9 mouse cellular contexts compared by ENCODE assay signal in genomic region chr15:103308876-103309580, GRCm38 (mm10). TPM values are rescaled to one million over a fixed set of nuclear protein-coding genes. Genes with fewer than 3 reads are reported as not detected.
DNase-seq lines count a peak whose midpoint lies in the region; ATAC-seq lines count a peak whose summit lies in the region.
"Had no signal": no experiment of that assay in that cellular context is flagged by ENCODE, and none has a peak within 500 bp of the region (broad histone marks: within the 10 kb centered on the region; RNA-seq: fewer than 3 reads in every experiment).

No protein-coding gene starts in this region.

- 59% methylated on average over 26 of the region's 26 CpGs for WGBS in heart, embryonic 10.5 days
- 57% methylated on average over 26 of the region's 26 CpGs for WGBS in liver, embryonic 13.5 days (ENCODE audit: insufficient replicate concordance)

- no peaks in the 10 kb centered on the region for H3K9me3 ChIP-seq in heart, embryonic 10.5 days
- no peaks in the 10 kb centered on the region for H3K9me3 ChIP-seq in liver, embryonic 13.5 days (replicated peaks)

- no peak for DNase-seq in heart, embryonic 10.5 days (ENCODE audit: low spot score)
- no peak for DNase-seq in heart, adult 18-20 months
- DNase-seq in right cerebral cortex, postnatal 14 days = peak; percentile 18
- DNase-seq in right cerebral cortex, adult 18-20 months = no peak
- DNase-seq in liver, embryonic 13.5 days = no peak
- DNase-seq in spleen, postnatal 10 days (ENCODE audit: low spot score in 2 of 2) = no peak
- DNase-seq in gastrocnemius, adult 8-10 months (ENCODE audit: low spot score in 2 of 2) = no peak
- DNase-seq: layer of hippocampus, adult 9-11 months had no signal

- peaks cover 21% of the 10 kb centered on the region for H3K27me3 ChIP-seq in heart, embryonic 10.5 days (ENCODE audit: insufficient read depth, poor library complexity, severe bottlenecking)
- H3K27me3 ChIP-seq in liver, embryonic 13.5 days = peaks cover 46% of the 10 kb centered on the region

- H3K36me3 ChIP-seq in heart, embryonic 10.5 days = no peaks in the 10 kb centered on the region
- H3K36me3 ChIP-seq in liver, embryonic 13.5 days = no peaks in the 10 kb centered on the region

- peak overlapping the region; percentile 45 for H3K4me3 ChIP-seq in heart, embryonic 10.5 days
- H3K4me3 ChIP-seq in liver, embryonic 13.5 days (replicated peaks) = peak overlapping the region; percentile 21

- ATAC-seq in liver, embryonic 13.5 days (ENCODE audit: low read depth) = no peak
- ATAC-seq in granulocyte monocyte progenitor cell, adult 5-6 weeks (replicated peaks; ENCODE audit: poor library complexity, severe bottlenecking) = no peak

- H3K27ac ChIP-seq in heart, embryonic 10.5 days = peak overlapping the region; percentile 37; the same call in 1 of the 2 replicates
- H3K27ac ChIP-seq in liver, embryonic 13.5 days = no peak overlapping the region; the same call in 1 of the 2 replicates

- H3K9ac ChIP-seq in liver, embryonic 13.5 days = peak overlapping the region; percentile 46; the same call in 1 of the 2 replicates

- peak overlapping the region; percentile 45 for H3K4me2 ChIP-seq in liver, embryonic 13.5 days

- peaks cover 42% of the 10 kb centered on the region for H3K4me1 ChIP-seq in heart, embryonic 10.5 days
- peaks cover 61% of the 10 kb centered on the region for H3K4me1 ChIP-seq in liver, embryonic 13.5 days (replicated peaks)

RNA-seq across cellular contexts. Expression of gene Gpr84, which starts 1.4 kb away (rescaled TPM):
- polyA plus RNA-seq in heart, embryonic 10.5 days (2016; fragmentation: Nextera tagmentation; extraction: Ambion mirVana) = 0.35 TPM in 1 of 2 replicates, not detected in the other
- not detected for total RNA-seq in heart, adult 18-20 months (2021)
- polyA plus RNA-seq in liver, embryonic 13.5 days (2015; fragmentation: Nextera tagmentation; extraction: Ambion mirVana) = 0.28 and 0.29 TPM in 2 replicates
- total RNA-seq in gastrocnemius, adult 8-10 months (2022) = not detected
- total RNA-seq in granulocyte monocyte progenitor cell, adult 5-6 weeks (2014; fragmentation: Nextera tagmentation) = 0.77 and 1.0 TPM in 2 replicates
- total RNA-seq in granulocyte monocyte progenitor cell, adult 5-6 weeks (2017) = 0.77 and 1.1 TPM in 2 replicates

RNA-seq across cellular contexts. Expression of gene Zfp385a, which starts 30.9 kb away (rescaled TPM):
- 8.9 and 15.8 TPM in 2 replicates for polyA plus RNA-seq in heart, embryonic 10.5 days (2016; fragmentation: Nextera tagmentation; extraction: Ambion mirVana)
- total RNA-seq in heart, adult 18-20 months (2021) = 10 to 100 TPM in 1 of 2 experiments, 1 to 10 TPM in 1; 8.9 to 10.3 TPM
- 4.6 and 5.9 TPM in 2 replicates for polyA plus RNA-seq in liver, embryonic 13.5 days (2015; fragmentation: Nextera tagmentation; extraction: Ambion mirVana)
- 1 to 10 TPM; 5.7 to 6.4 (median 5.9) TPM for total RNA-seq in gastrocnemius, adult 8-10 months (2022)
- total RNA-seq in granulocyte monocyte progenitor cell, adult 5-6 weeks (2014; fragmentation: Nextera tagmentation) = 17.5 and 24.9 TPM in 2 replicates
- total RNA-seq in granulocyte monocyte progenitor cell, adult 5-6 weeks (2017) = 1.8 and 2.7 TPM in 2 replicates

RNA-seq across cellular contexts. Expression of gene Copz1, which starts 36.5 kb away (rescaled TPM):
- 220 and 264 TPM in 2 replicates for polyA plus RNA-seq in heart, embryonic 10.5 days (2016; fragmentation: Nextera tagmentation; extraction: Ambion mirVana)
- 10 to 100 TPM; 52.3 to 52.9 TPM for total RNA-seq in heart, adult 18-20 months (2021)
- 213 and 240 TPM in 2 replicates for polyA plus RNA-seq in liver, embryonic 13.5 days (2015; fragmentation: Nextera tagmentation; extraction: Ambion mirVana)
- total RNA-seq in gastrocnemius, adult 8-10 months (2022) = 10 to 100 TPM; 34.7 to 39.4 (median 35.6) TPM
- 229 and 240 TPM in 2 replicates for total RNA-seq in granulocyte monocyte progenitor cell, adult 5-6 weeks (2014; fragmentation: Nextera tagmentation)
- 80.3 and 87.2 TPM in 2 replicates for total RNA-seq in granulocyte monocyte progenitor cell, adult 5-6 weeks (2017)

RNA-seq across cellular contexts. Expression of gene Nfe2, which starts 50.8 kb away (rescaled TPM):
- 15.2 and 19.4 TPM in 2 replicates for polyA plus RNA-seq in heart, embryonic 10.5 days (2016; fragmentation: Nextera tagmentation; extraction: Ambion mirVana)
- total RNA-seq in heart, adult 18-20 months (2021) = 1 to 10 TPM in 1 of 2 experiments, under 1 TPM in 1; 0.46 to 1.2 TPM
- polyA plus RNA-seq in liver, embryonic 13.5 days (2015; fragmentation: Nextera tagmentation; extraction: Ambion mirVana) = 171 and 185 TPM in 2 replicates
- not detected for total RNA-seq in gastrocnemius, adult 8-10 months (2022)
- total RNA-seq in granulocyte monocyte progenitor cell, adult 5-6 weeks (2014; fragmentation: Nextera tagmentation) = 159 and 180 TPM in 2 replicates
- 112 and 174 TPM in 2 replicates for total RNA-seq in granulocyte monocyte progenitor cell, adult 5-6 weeks (2017)

RNA-seq across cellular contexts. Expression of gene Itga5, which starts 57.5 kb away (rescaled TPM):
- polyA plus RNA-seq in heart, embryonic 10.5 days (2016; fragmentation: Nextera tagmentation; extraction: Ambion mirVana) = 60.6 and 98.7 TPM in 2 replicates
- 10 to 100 TPM; 30.8 to 37.3 TPM for total RNA-seq in heart, adult 18-20 months (2021)
- polyA plus RNA-seq in liver, embryonic 13.5 days (2015; fragmentation: Nextera tagmentation; extraction: Ambion mirVana) = 12.9 and 15.8 TPM in 2 replicates
- total RNA-seq in gastrocnemius, adult 8-10 months (2022) = 1 to 10 TPM; 4.0 to 4.9 (median 4.5) TPM
- 24.7 and 29.8 TPM in 2 replicates for total RNA-seq in granulocyte monocyte progenitor cell, adult 5-6 weeks (2014; fragmentation: Nextera tagmentation)
- 5.0 and 12.7 TPM in 2 replicates for total RNA-seq in granulocyte monocyte progenitor cell, adult 5-6 weeks (2017)
